Mouse (Mus musculus) midbrain, embryonic 16.5 days (tissue): Measurements from ENCODE around the gene Tespa1. TPM values are rescaled to one million over a fixed set of nuclear protein-coding genes. Genes with fewer than 3 reads are reported as not detected.
"Not testable (repeated sequence)": the region's sequence is repeated elsewhere in the genome, so short reads cannot be mapped to it uniquely, and the experiment has no call there.

ENCODE experiments used
- ATAC-seq: fragments of 200-750 bp; cut with Nextera tagmentation; 2 replicates; pipeline ENCODE4 v1.8.0; 2017; ENCODE audit warnings: moderate TSS enrichment
- H3K27ac ChIP-seq: fragments of 300-500 bp; sonication (generic); 2 replicates; pipeline ENCODE4 v1.5.1; 2014; ENCODE audit warnings: mild to moderate bottlenecking, low read length, mixed read lengths
- H3K27me3 ChIP-seq: fragments of 300-500 bp; sonication (generic); 2 replicates; pipeline ENCODE4 v1.6.1; 2014; ENCODE audit warnings: low read depth, low read length, mixed read lengths; ENCODE audit not compliant: control insufficient read depth, insufficient read depth
- H3K36me3 ChIP-seq: fragments of 300-500 bp; sonication (generic); 2 replicates; pipeline ENCODE4 v1.6.1; 2014; ENCODE audit warnings: mild to moderate bottlenecking, low read length, moderate library complexity, mixed read lengths; ENCODE audit not compliant: control insufficient read depth, insufficient read depth
- H3K4me1 ChIP-seq: fragments of 300-500 bp; sonication (generic); 2 replicates; pipeline ENCODE4 v1.6.1; 2014; ENCODE audit warnings: mild to moderate bottlenecking, low read length, mixed read lengths; ENCODE audit not compliant: control insufficient read depth, insufficient read depth
- H3K4me2 ChIP-seq: fragments of 300-500 bp; sonication (generic); 2 replicates; pipeline ENCODE4 v1.6.1; 2014; ENCODE audit warnings: mild to moderate bottlenecking, low read length, mixed read lengths
- H3K4me3 ChIP-seq: fragments of 300-500 bp; sonication (generic); 2 replicates; pipeline ENCODE4 v1.5.1; 2014; ENCODE audit warnings: low read depth, mild to moderate bottlenecking, low read length, moderate library complexity, mixed read lengths
- H3K9ac ChIP-seq: fragments of 300-500 bp; sonication (generic); 2 replicates; pipeline ENCODE4 v1.6.1; 2014; ENCODE audit warnings: low read depth, low read length, mixed read lengths
- H3K9me3 ChIP-seq: fragments of 300-500 bp; sonication (generic); replicated peaks from 2 replicates; pipeline ENCODE4 v1.6.1; 2014; ENCODE audit warnings: mild to moderate bottlenecking, low read length, mixed read lengths; ENCODE audit not compliant: control insufficient read depth, poor library complexity, severe bottlenecking
- WGBS: fragments of 180-500 bp; shearing (Covaris S2); extraction: QIAGEN DNeasy Blood & Tissue Kit; methylation state at CpG from one replicate; pipeline ENCODE4 v1.1.7; 2014; 5-methylcytosine and 5-hydroxymethylcytosine counted together
- polyA plus RNA-seq: library from polyadenylated mRNA; unstranded; fragments of >200 nt; fragmentation: Nextera tagmentation; extraction: Ambion mirVana; gene quantifications from 2 replicates; pipeline ENCODE4 v1.2.1, GENCODE M21; 2015

Gene Tespa1
- not detected in 2 replicates for polyA plus RNA-seq

DNA sequence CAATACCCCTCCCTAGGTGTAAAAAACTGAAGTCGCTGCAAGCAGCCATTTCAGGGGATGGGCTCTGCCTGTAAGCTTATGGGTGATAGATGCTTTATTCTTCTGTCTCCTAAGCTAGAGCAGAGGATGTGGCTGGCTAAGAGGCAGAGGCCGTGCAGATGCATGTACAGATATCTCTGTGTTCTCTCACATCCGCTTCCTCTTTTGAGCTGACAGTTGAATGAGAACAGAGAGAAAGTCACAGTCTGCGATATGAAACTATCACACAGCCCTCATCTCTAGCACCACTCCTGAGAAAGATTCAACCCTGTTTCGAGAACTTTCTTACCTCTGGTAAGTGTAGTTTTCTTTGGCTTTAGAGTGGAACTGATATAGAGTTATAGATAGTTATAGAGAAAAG lies at the start of gene Tespa1:
Gene Tespa1, plus strand, starts transcription at position 234 of the 400 bp plus-strand sequence.
- ATAC-seq = no peak
- WGBS = 86% methylated on average over 5 of the region's 5 CpGs
- Histone ChIP-seq H3K9ac (no peak within 1 kb of the TSS), H3K4me2 (no peak within 1 kb of the TSS), H3K4me3 (no peak within 1 kb of the TSS), H3K27me3 (no peaks in the 10 kb centered on the region), H3K27ac (no peak within 1 kb of the TSS), H3K36me3 (no peaks in the 10 kb centered on the region), H3K9me3 (no peaks in the 10 kb centered on the region), H3K4me1 (no peaks in the 10 kb centered on the region)

DNA sequence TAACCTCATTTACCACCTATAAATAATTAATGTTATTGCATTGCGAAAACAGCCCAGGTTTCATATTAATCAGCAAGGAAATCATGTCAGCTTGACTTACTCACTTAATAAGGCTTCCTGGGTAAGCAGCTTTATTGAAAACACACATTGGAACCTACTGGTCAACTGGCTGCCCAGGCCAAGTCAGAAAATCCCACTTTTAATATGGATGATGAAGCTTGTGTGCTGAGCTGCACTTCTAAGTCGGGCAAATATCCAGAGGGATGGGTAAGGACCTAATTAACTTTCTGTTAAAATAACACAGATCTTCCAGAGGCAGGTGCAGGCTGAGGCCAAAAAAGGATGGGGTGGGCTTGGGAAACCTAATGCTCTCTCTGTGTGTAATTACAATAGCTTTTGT lies 46.9 kb upstream of the Tespa1 start:
- Histone ChIP-seq H3K9me3 (no peaks in the 10 kb centered on the region), H3K27ac (no peak overlapping the region), H3K9ac (no peak overlapping the region), H3K36me3 (no peaks in the 10 kb centered on the region), H3K4me1 (no peaks in the 10 kb centered on the region; the same call in 1 of the 2 replicates), H3K27me3 (no peaks in the 10 kb centered on the region), H3K4me2 (no peak overlapping the region), H3K4me3 (no peak overlapping the region)
- no peak for ATAC-seq
- WGBS = 31% methylated on average over 2 of the region's 2 CpGs

DNA sequence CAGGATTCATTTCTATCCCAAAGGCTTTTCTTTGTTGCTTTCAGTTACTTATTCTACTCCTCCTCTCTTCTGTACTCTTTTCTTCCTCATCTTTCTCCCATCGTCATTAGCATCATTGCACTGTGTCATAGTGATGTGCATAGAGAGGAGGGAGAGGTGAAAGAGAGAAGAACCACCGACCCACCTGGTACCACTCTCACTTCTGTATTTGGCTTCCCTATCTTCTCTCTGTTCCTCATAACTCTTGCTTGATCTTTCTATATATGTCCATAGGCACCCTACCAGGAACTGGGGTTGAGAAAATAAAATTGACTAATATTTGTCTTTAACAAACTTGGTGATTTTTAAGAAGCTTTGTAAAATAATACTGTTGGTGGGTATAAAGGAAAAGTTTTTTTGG lies 46.2 kb upstream of the Tespa1 start:
- H3K4me2 ChIP-seq = no peak overlapping the region
- no peak overlapping the region for H3K4me3 ChIP-seq
- WGBS = 76% methylated on average over 2 of the region's 2 CpGs
- no peaks in the 10 kb centered on the region for H3K27me3 ChIP-seq
- H3K9me3 ChIP-seq = no peaks in the 10 kb centered on the region
- ATAC-seq = no peak
- no peak overlapping the region for H3K27ac ChIP-seq
- no peaks in the 10 kb centered on the region for H3K36me3 ChIP-seq
- no peak overlapping the region for H3K9ac ChIP-seq
- H3K4me1 ChIP-seq = no peaks in the 10 kb centered on the region; the same call in 1 of the 2 replicates

DNA sequence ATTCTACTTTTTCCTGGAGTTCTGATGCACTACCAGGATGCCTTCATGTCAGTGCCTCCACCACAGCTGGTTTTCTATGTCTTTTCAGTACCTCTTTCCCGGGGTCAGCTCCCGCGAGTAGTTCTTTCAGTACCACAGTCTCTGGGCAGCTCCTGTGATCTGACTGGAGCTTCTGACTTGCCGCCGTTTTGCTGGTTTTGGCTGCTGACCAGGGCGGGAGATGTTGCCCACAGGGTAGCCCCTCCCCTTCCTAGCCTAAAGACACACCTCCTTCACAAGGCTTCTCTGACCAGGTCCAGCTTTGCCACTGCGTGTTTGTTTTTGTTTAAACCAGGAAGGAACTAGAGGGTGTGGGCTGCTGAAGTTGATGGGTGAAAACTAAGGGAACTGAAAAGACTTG lies 42.6 kb upstream of the Tespa1 start, which contains the start of gene Neurod4:
Gene Neurod4, minus strand, starts transcription at position 175 of the 400 bp plus-strand sequence.
- Histone ChIP-seq H3K4me1 (no peaks in the 10 kb centered on the region; the same call in 1 of the 2 replicates), H3K9ac (no peak within 1 kb of the TSS), H3K4me2 (peak within 1 kb of the TSS; percentile 34), H3K27me3 (no peaks in the 10 kb centered on the region), H3K9me3 (no peaks in the 10 kb centered on the region), H3K36me3 (no peaks in the 10 kb centered on the region), H3K27ac (no peak within 1 kb of the TSS), H3K4me3 (no peak within 1 kb of the TSS)
- ATAC-seq = peak; percentile 51; the same call in 1 of the 2 replicates
- WGBS = under 1% methylated on average over 7 of the region's 7 CpGs

DNA sequence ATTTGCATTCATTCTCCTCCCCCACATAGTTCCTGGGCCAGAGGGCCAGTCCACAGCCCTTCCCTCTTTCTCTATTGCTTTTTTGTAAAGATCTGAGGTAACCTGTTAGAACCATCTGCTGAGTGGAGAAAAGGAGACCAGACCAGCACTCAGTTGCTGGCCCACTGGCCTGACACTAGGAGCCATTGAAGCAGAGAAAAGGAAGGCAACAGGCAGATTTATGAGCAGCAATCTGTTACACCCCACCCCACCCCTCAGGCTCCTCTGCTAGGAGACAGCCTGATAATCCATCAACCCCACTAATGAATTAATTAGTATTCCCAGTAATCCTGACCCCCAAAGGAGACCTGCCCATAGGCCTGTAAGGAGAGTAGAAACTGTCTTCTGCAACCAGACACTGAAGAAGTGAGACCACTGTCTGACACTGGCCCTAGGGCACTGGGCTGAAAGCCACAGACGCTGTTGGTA lies 40.7 kb upstream of the Tespa1 start:
- H3K4me3 ChIP-seq = no peak overlapping the region
- 0 out of 2 replicates have a peak, but pooled peaks have one; percentile 58 for ATAC-seq

DNA sequence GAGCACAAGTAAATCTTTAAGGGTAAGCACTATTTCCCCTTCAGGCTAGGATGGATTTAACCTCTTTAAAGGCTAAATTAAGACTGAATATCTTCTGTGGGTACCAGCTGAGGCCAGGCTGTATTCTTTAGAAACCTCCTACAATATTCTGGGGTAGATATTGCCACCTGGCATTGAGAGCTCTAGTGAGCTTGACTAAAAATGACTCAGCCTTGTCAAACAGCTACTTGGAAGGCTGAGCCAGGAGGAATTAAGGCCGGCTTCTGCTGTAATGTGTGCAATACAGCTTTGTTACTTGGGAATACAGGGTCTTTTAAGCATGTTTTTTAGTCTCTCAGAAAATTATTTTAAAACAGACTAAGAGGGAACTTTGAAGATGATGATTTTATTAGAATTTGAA lies 35.5 kb upstream of the Tespa1 start:
- H3K4me1 ChIP-seq = no peaks in the 10 kb centered on the region
- H3K27me3 ChIP-seq = no peaks in the 10 kb centered on the region
- no peak overlapping the region for H3K27ac ChIP-seq
- no peaks in the 10 kb centered on the region for H3K9me3 ChIP-seq
- ATAC-seq = no peak
- H3K4me2 ChIP-seq = no peak overlapping the region
- H3K4me3 ChIP-seq = no peak overlapping the region
- no peak overlapping the region for H3K9ac ChIP-seq
- no peaks in the 10 kb centered on the region for H3K36me3 ChIP-seq
- 60% methylated on average over 1 of the region's 1 CpGs for WGBS

More for the DNA sequence above, 40.7 kb upstream of the Tespa1 start:
- Histone ChIP-seq H3K9ac (no peak overlapping the region), H3K36me3 (no peaks in the 10 kb centered on the region), H3K27me3 (no peaks in the 10 kb centered on the region), H3K4me1 (no peaks in the 10 kb centered on the region; the same call in 1 of the 2 replicates), H3K4me2 (no peak overlapping the region), H3K27ac (no peak overlapping the region), H3K9me3 (no peaks in the 10 kb centered on the region)
- WGBS = 17% methylated on average over 1 of the region's 1 CpGs

DNA sequence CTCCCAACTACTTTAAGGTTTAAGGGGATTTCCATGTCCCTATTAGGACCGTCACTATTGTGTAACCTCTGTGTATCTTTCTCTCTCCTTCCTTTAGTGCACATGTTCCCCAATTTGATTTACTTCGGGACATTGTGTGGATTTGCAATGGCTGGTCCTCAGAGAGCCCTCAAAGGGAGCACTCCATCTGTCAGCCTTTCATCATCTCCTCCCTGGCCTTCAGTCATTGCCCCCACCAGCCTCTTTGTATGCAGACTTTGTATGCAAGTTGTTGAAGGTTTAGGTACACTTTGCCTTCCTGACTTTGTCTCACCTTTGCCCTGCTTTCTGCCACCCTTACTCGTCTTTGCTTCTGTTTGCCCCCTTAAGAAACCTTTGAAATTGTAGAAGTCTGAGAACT lies 34.7 kb upstream of the Tespa1 start:
- WGBS = 33% methylated on average over 3 of the region's 3 CpGs
- Histone ChIP-seq H3K4me2 (no peak overlapping the region), H3K4me1 (no peaks in the 10 kb centered on the region), H3K4me3 (no peak overlapping the region), H3K9ac (no peak overlapping the region), H3K27me3 (no peaks in the 10 kb centered on the region), H3K27ac (no peak overlapping the region), H3K9me3 (no peaks in the 10 kb centered on the region), H3K36me3 (no peaks in the 10 kb centered on the region)
- no peak for ATAC-seq

DNA sequence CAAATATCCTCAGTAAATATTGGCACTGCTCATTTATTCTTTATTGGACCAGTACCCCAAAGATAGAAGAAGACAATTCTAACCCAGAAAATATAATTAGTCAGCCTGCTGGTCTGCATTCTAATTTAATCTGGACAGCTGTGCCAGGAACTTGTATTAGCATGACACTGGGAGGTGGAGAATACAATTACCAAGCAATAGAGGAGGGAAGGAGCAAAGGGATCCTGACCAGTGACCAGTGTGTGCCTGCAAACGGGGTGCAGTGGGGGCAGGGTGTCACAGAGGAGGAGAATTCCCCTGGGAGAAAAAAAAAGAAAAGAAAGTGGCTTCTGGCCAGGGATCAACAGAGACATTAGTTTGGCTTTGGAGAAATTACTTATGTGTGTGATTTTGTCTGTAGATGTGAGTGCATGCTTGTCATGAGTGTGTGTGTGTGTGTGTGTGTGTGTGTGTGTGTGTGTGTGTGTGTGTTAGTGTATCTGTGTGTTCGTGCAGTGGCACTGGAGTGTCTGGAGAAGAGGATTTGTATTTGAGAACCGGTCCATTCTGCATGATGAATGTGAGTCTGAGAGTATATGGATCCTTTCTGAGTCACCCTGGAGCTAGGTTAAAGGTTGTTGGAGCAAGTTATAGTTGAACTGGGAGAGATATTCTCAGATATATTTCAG lies 28.8 kb upstream of the Tespa1 start:
- peak; percentile 60; the same call in 1 of the 2 replicates for ATAC-seq
- H3K4me1 ChIP-seq = no peaks in the 10 kb centered on the region; the same call in 1 of the 2 replicates
- WGBS = 10% methylated on average over 3 of the region's 3 CpGs
- H3K9me3 ChIP-seq = no peaks in the 10 kb centered on the region
- no peak overlapping the region for H3K4me2 ChIP-seq
- no peak overlapping the region for H3K9ac ChIP-seq
- H3K27me3 ChIP-seq = no peaks in the 10 kb centered on the region
- H3K4me3 ChIP-seq = no peak overlapping the region
- no peak overlapping the region for H3K27ac ChIP-seq
- no peaks in the 10 kb centered on the region for H3K36me3 ChIP-seq

DNA sequence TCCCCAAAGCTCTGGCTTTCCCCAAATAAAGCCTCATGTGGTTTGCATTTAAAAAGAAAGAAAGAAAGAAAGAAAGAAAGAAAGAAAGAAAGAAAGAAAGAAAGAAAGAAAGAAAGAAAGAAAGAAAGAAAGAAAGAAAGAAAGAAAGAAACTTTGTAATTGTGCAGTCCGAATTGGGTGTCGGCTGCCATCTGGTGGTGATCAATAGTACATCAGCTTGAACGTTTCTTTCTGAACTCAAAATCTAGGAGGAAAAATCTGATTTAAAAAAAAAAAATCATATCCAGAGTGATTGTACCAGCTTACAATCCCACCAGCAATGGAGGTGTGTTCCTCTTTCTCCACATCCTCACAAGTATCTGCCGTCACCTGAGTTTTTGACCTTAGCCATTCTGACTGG lies 23.9 kb upstream of the Tespa1 start:
- not testable (repeated sequence) for H3K27ac ChIP-seq, H3K4me3 ChIP-seq, ATAC-seq, H3K9ac ChIP-seq, H3K4me1 ChIP-seq, H3K36me3 ChIP-seq, H3K4me2 ChIP-seq, H3K27me3 ChIP-seq, H3K9me3 ChIP-seq
- 17% methylated on average over 4 of the region's 4 CpGs for WGBS
